Mouse (Mus musculus) forebrain, embryonic 11.5 days (tissue): ENCODE data around the gene Aspg. TPM values are rescaled to one million over a fixed set of nuclear protein-coding genes. Genes with fewer than 3 reads are reported as not detected.

Experiments
- ATAC-seq: fragments of 200-750 bp; cut with Nextera tagmentation; replicated peaks from 2 replicates; pipeline ENCODE4 v1.8.0; 2017; ENCODE audit warnings: moderate TSS enrichment; ENCODE audit not compliant: low FRiP score
- DNase-seq: peaks from one replicate; pipeline ENCODE4 v3.0.0-alpha.2; 2017; ENCODE audit warnings: low spot score
- H3K27ac ChIP-seq: fragments of 300-500 bp; sonication (generic); 2 replicates; pipeline ENCODE4 v1.5.1; 2014; ENCODE audit warnings: low read depth, low read length
- H3K27me3 ChIP-seq: fragments of 300-500 bp; sonication (generic); 2 replicates; pipeline ENCODE4 v1.6.1; 2014; ENCODE audit warnings: mild to moderate bottlenecking, low read length, mixed read lengths; ENCODE audit not compliant: control insufficient read depth, insufficient read depth
- H3K36me3 ChIP-seq: fragments of 300-500 bp; sonication (generic); 2 replicates; pipeline ENCODE4 v1.6.1; 2014; ENCODE audit warnings: mild to moderate bottlenecking, low read length, moderate library complexity, mixed read lengths; ENCODE audit not compliant: control insufficient read depth, insufficient read depth
- H3K4me1 ChIP-seq: fragments of 300-500 bp; sonication (generic); replicated peaks from 2 replicates; pipeline ENCODE4 v1.6.1; 2014; ENCODE audit warnings: low read length, mixed read lengths; ENCODE audit not compliant: control insufficient read depth, insufficient read depth
- H3K4me2 ChIP-seq: fragments of 300-500 bp; sonication (generic); 2 replicates; pipeline ENCODE4 v1.6.1; 2014; ENCODE audit warnings: low read depth, mild to moderate bottlenecking, low read length, moderate library complexity, mixed read lengths; ENCODE audit not compliant: severe bottlenecking
- H3K4me3 ChIP-seq: fragments of 300-500 bp; sonication (generic); 2 replicates; pipeline ENCODE4 v1.5.1; 2014; ENCODE audit warnings: low read depth, low read length
- H3K9ac ChIP-seq: fragments of 300-500 bp; sonication (generic); 2 replicates; pipeline ENCODE4 v1.6.1; 2014; ENCODE audit warnings: low read length
- H3K9me3 ChIP-seq: fragments of 300-500 bp; sonication (generic); 2 replicates; pipeline ENCODE4 v1.6.1; 2016; ENCODE audit warnings: low read length, mixed read lengths; ENCODE audit not compliant: control insufficient read depth
- WGBS: fragments of 180-500 bp; shearing (Covaris S2); extraction: QIAGEN DNeasy Blood & Tissue Kit; methylation state at CpG from one replicate; pipeline ENCODE4 v1.1.7; 2014; 5-methylcytosine and 5-hydroxymethylcytosine counted together
- polyA plus RNA-seq: library from polyadenylated mRNA; unstranded; fragments of >200 nt; fragmentation: Nextera tagmentation; extraction: Ambion mirVana; gene quantifications from 2 replicates; pipeline ENCODE4 v1.2.1, GENCODE M21; 2014

Aspg gene
- polyA plus RNA-seq, 1 experiment from 2014 or later: 0.29 TPM

GRCm38 (mm10) chr12:112140745-112141144 lies 34.3 kb downstream of the Aspg start:
- no peak overlapping the region for H3K4me3 ChIP-seq
- H3K27ac ChIP-seq: no peak overlapping the region
- 64% methylated on average over 7 of the region's 7 CpGs for WGBS
- peaks cover 11% of the 10 kb centered on the region; the same call in 1 of the 2 replicates for H3K4me1 ChIP-seq
- no peak overlapping the region for H3K9ac ChIP-seq
- H3K4me2 ChIP-seq: no peak overlapping the region
- H3K27me3 ChIP-seq: peaks cover 37% of the 10 kb centered on the region
- no peaks in the 10 kb centered on the region for H3K36me3 ChIP-seq
- H3K9me3 ChIP-seq: no peaks in the 10 kb centered on the region
- no peak for DNase-seq
- no peak for ATAC-seq

GRCm38 (mm10) chr12:112141300-112141699 lies 34.8 kb downstream of the Aspg start:
- no peak overlapping the region for H3K9ac ChIP-seq
- H3K27ac ChIP-seq: no peak overlapping the region
- H3K4me2 ChIP-seq: no peak overlapping the region
- H3K27me3 ChIP-seq: peaks cover 37% of the 10 kb centered on the region
- peaks cover 11% of the 10 kb centered on the region; the same call in 1 of the 2 replicates for H3K4me1 ChIP-seq
- WGBS: 6% methylated on average over 6 of the region's 6 CpGs
- H3K36me3 ChIP-seq: no peaks in the 10 kb centered on the region
- H3K4me3 ChIP-seq: no peak overlapping the region
- no peaks in the 10 kb centered on the region for H3K9me3 ChIP-seq
- DNase-seq (peak; percentile 81), ATAC-seq (no peak)

- no peaks in the 10 kb centered on the region for H3K9me3 ChIP-seq
- WGBS: 3% methylated on average over 14 of the region's 14 CpGs
- H3K27me3 ChIP-seq: peaks cover 37% of the 10 kb centered on the region
- DNase-seq: peak; percentile 70
- H3K36me3 ChIP-seq: no peaks in the 10 kb centered on the region
- peak overlapping the region; percentile 95 for H3K4me2 ChIP-seq
- no peak overlapping the region for H3K27ac ChIP-seq
- peak overlapping the region; percentile 61 for H3K4me3 ChIP-seq
- no peak for ATAC-seq
- H3K9ac ChIP-seq: peak overlapping the region; percentile 62; the same call in 1 of the 2 replicates
- peaks cover 26% of the 10 kb centered on the region for H3K4me1 ChIP-seq
These were observed 36.8 kb downstream of the Aspg start for GRCm38 (mm10) chr12:112143116-112143832.

- Histone ChIP-seq H3K4me2 (peak overlapping the region; percentile 95), H3K9ac (peak overlapping the region; percentile 62), H3K4me1 (peaks cover 26% of the 10 kb centered on the region), H3K27ac (no peak overlapping the region), H3K36me3 (no peaks in the 10 kb centered on the region), H3K9me3 (no peaks in the 10 kb centered on the region), H3K4me3 (peak overlapping the region; percentile 61), H3K27me3 (peaks cover 37% of the 10 kb centered on the region)
- DNase-seq (peak; percentile 80), ATAC-seq (no peak)
- 2% methylated on average over 43 of the region's 52 CpGs for WGBS
These were observed 37.3 kb downstream of the Aspg start for GRCm38 (mm10) chr12:112143833-112144201.

- Histone ChIP-seq H3K4me2 (peak overlapping the region; percentile 95), H3K4me1 (peaks cover 29% of the 10 kb centered on the region), H3K9ac (peak overlapping the region; percentile 62), H3K27me3 (peaks cover 37% of the 10 kb centered on the region), H3K9me3 (no peaks in the 10 kb centered on the region), H3K4me3 (peak overlapping the region; percentile 61), H3K36me3 (no peaks in the 10 kb centered on the region), H3K27ac (peak overlapping the region; percentile 50)
- under 1% methylated on average over 46 of the region's 46 CpGs for WGBS
- ATAC-seq (no peak), DNase-seq (peak; percentile 71)
These were observed 38.1 kb downstream of the Aspg start for GRCm38 (mm10) chr12:112144377-112145115.

GRCm38 (mm10) chr12:112145211-112145874 lies 38.9 kb downstream of the Aspg start:
- 0% methylated on average over 37 of the region's 37 CpGs for WGBS
- H3K27me3 ChIP-seq: peaks cover 37% of the 10 kb centered on the region

GRCm38 (mm10) chr12:112145875-112146651 lies 39.6 kb downstream of the Aspg start, which contains the start of gene Kif26a:
TSS of gene Kif26a (plus strand) at chr12:112146208.
- WGBS: under 1% methylated on average over 65 of the region's 68 CpGs
- peak within 1 kb of the TSS; percentile 50 for H3K27ac ChIP-seq
- DNase-seq (peak; percentile 93), ATAC-seq (peak; percentile 81)
- peak within 1 kb of the TSS; percentile 81 for H3K9ac ChIP-seq
- H3K4me2 ChIP-seq: peak within 1 kb of the TSS; percentile 95
- H3K4me1 ChIP-seq: peaks cover 37% of the 10 kb centered on the region
- no peaks in the 10 kb centered on the region; the same call in 1 of the 2 replicates for H3K36me3 ChIP-seq
- peaks cover 37% of the 10 kb centered on the region for H3K27me3 ChIP-seq
- H3K4me3 ChIP-seq: peak within 1 kb of the TSS; percentile 61
- no peaks in the 10 kb centered on the region for H3K9me3 ChIP-seq

More at GRCm38 (mm10) chr12:112145211-112145874, 38.9 kb downstream of the Aspg start:
- Histone ChIP-seq H3K4me1 (peaks cover 34% of the 10 kb centered on the region), H3K4me2 (peak overlapping the region; percentile 95), H3K36me3 (no peaks in the 10 kb centered on the region; the same call in 1 of the 2 replicates), H3K4me3 (peak overlapping the region; percentile 61), H3K9ac (peak overlapping the region; percentile 62), H3K9me3 (no peaks in the 10 kb centered on the region), H3K27ac (peak overlapping the region; percentile 50; the same call in 1 of the 2 replicates)
- ATAC-seq (peak; percentile 60), DNase-seq (peak; percentile 94)
